Mouse (Mus musculus) embryo, embryonic 10.5 days (tissue): ENCODE results near the gene Fam71d.
A peak's percentile ranks its signal among the peaks of the same experiment; 100 is the strongest.

Experiments used
- DNase-seq: peaks from one replicate; pipeline ENCODE4 v3.0.0-alpha.2; 2015; ENCODE audit warnings: low spot score

Fam71d gene

GRCm38 (mm10) chr12:78773211-78773610 lies 81.9 kb downstream of the Fam71d start:
- no peak for DNase-seq

GRCm38 (mm10) chr12:78777916-78778315 lies 86.6 kb downstream of the Fam71d start:
- peak; percentile 48 for DNase-seq

GRCm38 (mm10) chr12:78778423-78779067 lies 87.2 kb downstream of the Fam71d start:
- no peak for DNase-seq
